Mouse (Mus musculus) C2C12 (cell line): ENCODE measurements at regions not wholly inside any gene's neighbourhood (a gene's known extent, or its start where the extent isn't known, plus 50 kb on each side); places are given as distances from the start of the nearest gene placed in this dataset.
A peak's percentile ranks its signal among the peaks of the same experiment; 100 is the strongest.

Experiments used
- CEBPB ChIP-seq: IDR thresholded peaks from one replicate; pipeline ENCODE4 v1.6.1; 2011; ENCODE audit warnings: low read depth, mild to moderate bottlenecking, control low read depth, moderate library complexity
- CTCF ChIP-seq: IDR thresholded peaks from one replicate; pipeline ENCODE4 v1.5.1; 2011; ENCODE audit not compliant: control insufficient read depth, insufficient read depth, insufficient read length
- MAX ChIP-seq: IDR thresholded peaks from one replicate; pipeline ENCODE4 v1.6.1; 2011; ENCODE audit warnings: mild to moderate bottlenecking, control low read depth
- MYOD1 ChIP-seq: IDR thresholded peaks from one replicate; pipeline ENCODE4 v1.6.1; 2011; ENCODE audit warnings: low read depth; ENCODE audit not compliant: control insufficient read depth, insufficient read length
- USF1 ChIP-seq: IDR thresholded peaks from one replicate; pipeline ENCODE4 v1.6.1; 2011; ENCODE audit warnings: low read depth, mild to moderate bottlenecking, control low read depth, moderate library complexity

DNA sequence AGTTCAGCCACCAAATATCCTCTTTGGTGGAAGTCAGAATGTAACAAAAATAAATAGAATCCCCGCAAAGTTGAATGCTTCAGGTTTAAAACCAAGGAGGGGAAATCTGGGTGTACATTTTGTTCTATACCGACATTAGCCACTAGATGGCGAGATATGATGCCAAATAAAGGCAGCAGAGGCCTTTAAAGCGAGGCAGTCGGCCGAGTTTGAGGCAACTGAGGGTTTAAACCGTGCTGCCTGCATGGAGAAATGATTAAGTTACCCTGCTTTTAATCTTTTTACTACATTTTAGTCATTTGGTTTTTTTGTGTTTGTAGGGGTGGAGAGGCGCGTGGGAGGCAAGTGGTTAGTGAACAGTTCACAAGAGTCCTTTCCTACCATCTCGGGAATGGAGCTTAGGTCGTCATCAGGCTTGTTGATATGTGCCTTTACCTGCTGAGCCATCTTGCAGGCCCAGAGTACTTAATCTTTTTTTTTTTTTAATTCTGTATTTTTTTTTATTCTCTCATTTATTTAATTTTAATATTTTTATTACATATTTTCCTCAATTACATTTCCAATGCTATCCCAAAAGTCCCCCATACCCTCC, 2828.7 kb downstream of the 9330182O14Rik start:
- TF ChIP-seq CTCF (peak; percentile 22), CEBPB (no peak), MAX (no peak), USF1 (no peak), MYOD1 (no peak)
